Mouse (Mus musculus) heart, postnatal 0 days (tissue): ENCODE measurements around the gene Tbc1d17. TPM values are rescaled to one million over a fixed set of nuclear protein-coding genes. Genes with fewer than 3 reads are reported as not detected.

Source experiments
- ATAC-seq: fragments of 200-750 bp; cut with Nextera tagmentation; 2 replicates; pipeline ENCODE4 v1.8.0; 2017; ENCODE audit warnings: low read depth, moderate number of reproducible peaks, moderate library complexity; ENCODE audit not compliant: insufficient read depth
- DNase-seq: peaks from one replicate; pipeline ENCODE4 v3.0.0-alpha.2; 2016; ENCODE audit warnings: low spot score
- H3K27ac ChIP-seq: fragments of 300-500 bp; sonication (generic); 2 replicates; pipeline ENCODE4 v1.5.1; 2014; ENCODE audit warnings: low read depth, mild to moderate bottlenecking
- H3K27me3 ChIP-seq: fragments of 300-500 bp; sonication (generic); 2 replicates; pipeline ENCODE4 v1.6.1; 2014; ENCODE audit warnings: low read length, mixed read lengths; ENCODE audit not compliant: control insufficient read depth, insufficient read depth
- H3K36me3 ChIP-seq: fragments of 300-500 bp; sonication (generic); replicated peaks from 2 replicates; pipeline ENCODE4 v1.6.1; 2014; ENCODE audit warnings: low read length, mixed read lengths; ENCODE audit not compliant: control insufficient read depth, insufficient read depth
- H3K4me1 ChIP-seq: fragments of 300-500 bp; sonication (generic); 2 replicates; pipeline ENCODE4 v1.6.1; 2014; ENCODE audit warnings: antibody characterized with exemption; ENCODE audit not compliant: control insufficient read depth, insufficient read depth
- H3K4me2 ChIP-seq: fragments of 300-500 bp; sonication (generic); 2 replicates; pipeline ENCODE4 v1.6.1; 2014; ENCODE audit warnings: low read depth, mild to moderate bottlenecking, low read length, moderate library complexity
- H3K4me3 ChIP-seq: fragments of 300-500 bp; sonication (generic); 2 replicates; pipeline ENCODE4 v1.5.1; 2014; ENCODE audit warnings: low read depth, low read length
- H3K9ac ChIP-seq: fragments of 300-500 bp; sonication (generic); replicated peaks from 2 replicates; pipeline ENCODE4 v1.6.1; 2014; ENCODE audit warnings: low read depth, low read length, mixed read lengths
- H3K9me3 ChIP-seq: fragments of 300-500 bp; sonication (generic); replicated peaks from 2 replicates; pipeline ENCODE4 v1.6.1; 2016; ENCODE audit warnings: low read length; ENCODE audit not compliant: control insufficient read depth
- CTCF ChIP-seq: IDR thresholded peaks from 2 replicates; pipeline ENCODE4 v1.5.1; 2016; ENCODE audit warnings: antibody characterized with exemption, control low read depth, low read depth
- EP300 ChIP-seq: IDR thresholded peaks from 2 replicates; pipeline ENCODE4 v1.6.1; 2016; ENCODE audit warnings: antibody characterized with exemption, low read depth
- WGBS: fragments of 180-500 bp; shearing (Covaris S2); extraction: QIAGEN DNeasy Blood & Tissue Kit; methylation state at CpG from one replicate; pipeline ENCODE4 v1.1.7; 2014; 5-methylcytosine and 5-hydroxymethylcytosine counted together
- polyA plus RNA-seq: library from polyadenylated mRNA; unstranded; fragments of >200 nt; fragmentation: Nextera tagmentation; extraction: Ambion mirVana; gene quantifications from 2 replicates; pipeline ENCODE4 v1.2.1, GENCODE M21; 2015
- total RNA-seq: library from RNA; depleted of rRNA; stranded (reverse); fragments of >200 nt; gene quantifications from 2 replicates; pipeline ENCODE4 v1.2.3, GENCODE M21; 2014; ENCODE audit warnings: low replicate concordance

The Tbc1d17 gene
- total and polyA plus RNA-seq, 2 experiments from 2014 or later, result 51.7 to 101 TPM

DNA sequence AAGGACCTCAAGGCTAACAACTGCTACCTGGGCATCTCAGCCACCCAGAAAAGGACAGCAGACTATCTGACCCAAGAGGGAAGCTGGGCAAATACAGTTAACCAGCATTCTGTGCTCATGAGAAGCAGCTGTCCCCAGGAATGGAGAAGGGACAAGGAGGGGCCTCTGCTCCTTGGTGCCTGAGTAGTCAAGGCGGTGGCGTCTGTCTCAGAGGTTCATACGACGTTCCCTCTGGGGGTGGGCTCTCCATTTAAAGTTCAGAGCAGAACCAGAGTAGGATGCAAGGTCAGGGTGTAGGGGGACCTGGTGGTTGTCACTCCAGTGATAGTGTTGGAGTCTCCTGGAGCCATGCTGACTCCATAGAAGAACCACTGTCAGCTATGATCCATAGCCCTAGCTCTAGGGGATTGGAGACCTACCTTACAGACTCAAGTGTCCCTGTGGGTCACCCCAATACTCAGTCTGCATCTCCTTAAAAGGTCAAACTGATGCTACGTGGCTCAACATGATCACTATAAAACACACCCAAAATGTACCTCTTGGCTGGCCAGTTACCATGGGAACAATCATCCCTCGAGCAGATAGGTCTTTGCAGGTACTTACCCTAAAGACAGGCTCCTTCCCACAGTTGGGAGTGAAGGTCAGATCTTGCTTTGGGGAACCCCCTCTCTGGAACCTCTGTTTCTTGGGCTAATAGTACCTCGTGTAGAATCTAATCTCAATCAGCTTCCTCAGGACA, 37.9 kb downstream of the Tbc1d17 start:
- H3K27me3 ChIP-seq, result no peaks in the 10 kb centered on the region
- H3K4me3 ChIP-seq, result no peak overlapping the region
- H3K9me3 ChIP-seq, result no peaks in the 10 kb centered on the region
- H3K4me2 ChIP-seq, result no peak overlapping the region
- WGBS, result 83% methylated on average over 7 of the region's 7 CpGs
- TF ChIP-seq CTCF (no peak), EP300 (no peak)
- peaks cover 4% of the 10 kb centered on the region for H3K4me1 ChIP-seq
- DNase-seq (no peak), ATAC-seq (no peak)
- H3K9ac ChIP-seq, result no peak overlapping the region
- H3K36me3 ChIP-seq, result peaks cover 12% of the 10 kb centered on the region; the same call in 1 of the 2 replicates
- H3K27ac ChIP-seq, result no peak overlapping the region

DNA sequence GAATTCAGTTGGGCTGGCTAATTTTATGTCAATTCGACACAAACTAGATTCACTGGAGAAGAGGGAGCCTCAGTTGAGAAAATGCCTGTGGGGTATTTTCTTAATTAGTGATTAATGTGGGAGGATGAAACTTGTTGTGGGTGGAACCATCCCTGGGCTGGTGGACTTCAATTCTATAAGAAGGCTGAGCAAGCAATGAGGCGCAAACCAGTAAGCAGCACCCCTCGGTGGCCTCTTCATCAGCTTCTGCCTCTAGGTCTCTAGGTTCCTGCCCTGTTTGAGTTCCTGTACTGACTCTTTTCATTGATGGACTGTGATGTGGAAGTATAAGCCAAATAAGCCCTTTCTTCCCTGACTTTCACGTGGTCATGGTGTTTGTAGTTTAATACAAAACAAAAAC, 38.5 kb downstream of the Tbc1d17 start:
- Histone ChIP-seq H3K27me3 (no peaks in the 10 kb centered on the region), H3K4me3 (no peak overlapping the region), H3K4me2 (no peak overlapping the region), H3K27ac (no peak overlapping the region), H3K36me3 (peaks cover 12% of the 10 kb centered on the region; the same call in 1 of the 2 replicates), H3K9ac (no peak overlapping the region), H3K4me1 (peaks cover 4% of the 10 kb centered on the region), H3K9me3 (no peaks in the 10 kb centered on the region)
- TF ChIP-seq CTCF (no peak), EP300 (no peak)
- no peak for DNase-seq
- WGBS, result 68% methylated on average over 4 of the region's 4 CpGs
- no peak for ATAC-seq

- no peak for DNase-seq
- H3K4me2 ChIP-seq, result no peak overlapping the region
- no peaks in the 10 kb centered on the region for H3K9me3 ChIP-seq
- 84% methylated on average over 3 of the region's 3 CpGs for WGBS
- TF ChIP-seq CTCF (no peak), EP300 (no peak)
- ATAC-seq, result no peak
- no peaks in the 10 kb centered on the region for H3K27me3 ChIP-seq
- no peak overlapping the region for H3K4me3 ChIP-seq
- peaks cover 12% of the 10 kb centered on the region; the same call in 1 of the 2 replicates for H3K36me3 ChIP-seq
- H3K27ac ChIP-seq, result no peak overlapping the region
- no peak overlapping the region for H3K9ac ChIP-seq
- H3K4me1 ChIP-seq, result no peaks in the 10 kb centered on the region
Measured at GRCm38 (mm10) chr7:44809466-44809865, 39.4 kb downstream of the Tbc1d17 start.

GRCm38 (mm10) chr7:44808927-44809326, 40.0 kb downstream of the Tbc1d17 start:
- no peak for DNase-seq
- H3K9ac ChIP-seq, result no peak overlapping the region
- H3K9me3 ChIP-seq, result no peaks in the 10 kb centered on the region
- H3K36me3 ChIP-seq, result peaks cover 12% of the 10 kb centered on the region; the same call in 1 of the 2 replicates
- no peak for TF ChIP-seq EP300
- TF ChIP-seq CTCF, result no peak
- no peaks in the 10 kb centered on the region for H3K4me1 ChIP-seq
- no peak for ATAC-seq
- H3K27ac ChIP-seq, result no peak overlapping the region
- 69% methylated on average over 2 of the region's 2 CpGs for WGBS
- no peaks in the 10 kb centered on the region for H3K27me3 ChIP-seq
- H3K4me3 ChIP-seq, result no peak overlapping the region
- H3K4me2 ChIP-seq, result no peak overlapping the region

- H3K27ac ChIP-seq, result no peak overlapping the region
- H3K4me2 ChIP-seq, result no peak overlapping the region
- H3K36me3 ChIP-seq, result no peaks in the 10 kb centered on the region
- ATAC-seq, result no peak
- no peak overlapping the region for H3K9ac ChIP-seq
- WGBS, result 73% methylated on average over 6 of the region's 6 CpGs
- H3K4me3 ChIP-seq, result no peak overlapping the region
- no peak for DNase-seq
- no peak for TF ChIP-seq CTCF
- H3K4me1 ChIP-seq, result no peaks in the 10 kb centered on the region; the same call in 1 of the 2 replicates
- no peaks in the 10 kb centered on the region for H3K27me3 ChIP-seq
- 0 out of 2 replicates have a peak, but pooled peaks cover 11% of the 10 kb centered on the region for H3K9me3 ChIP-seq
Measured at GRCm38 (mm10) chr7:44792781-44793180, 56.1 kb downstream of the Tbc1d17 start.

- DNase-seq (no peak), ATAC-seq (no peak)
- Histone ChIP-seq H3K4me2 (no peak overlapping the region), H3K4me1 (no peaks in the 10 kb centered on the region; the same call in 1 of the 2 replicates), H3K27me3 (no peaks in the 10 kb centered on the region), H3K36me3 (no peaks in the 10 kb centered on the region), H3K9ac (no peak overlapping the region), H3K4me3 (no peak overlapping the region), H3K9me3 (0 out of 2 replicates have a peak, but pooled peaks cover 11% of the 10 kb centered on the region), H3K27ac (no peak overlapping the region)
- no peak for TF ChIP-seq CTCF
- no peak for TF ChIP-seq EP300
- 40% methylated on average over 3 of the region's 4 CpGs for WGBS
Measured at GRCm38 (mm10) chr7:44790066-44790465, 58.8 kb downstream of the Tbc1d17 start.
